Mouse (Mus musculus) ES-Bruce4 (cell line): Measurements from ENCODE around the gene Rbm38. TPM values are rescaled to one million over a fixed set of nuclear protein-coding genes. Genes with fewer than 3 reads are reported as not detected.
A peak's percentile ranks its signal among the peaks of the same experiment; 100 is the strongest.

Experiments used
- H3K27ac ChIP-seq: 2 replicates; pipeline ENCODE4 v1.5.1; 2012; ENCODE audit warnings: low read length, inconsistent platforms; ENCODE audit not compliant: insufficient read depth
- H3K27me3 ChIP-seq: 2 replicates; pipeline ENCODE4 v1.6.1; 2012; ENCODE audit warnings: mild to moderate bottlenecking, low read length, inconsistent platforms; ENCODE audit not compliant: control insufficient read depth, poor library complexity, insufficient read depth, severe bottlenecking
- H3K36me3 ChIP-seq: 2 replicates; pipeline ENCODE4 v1.6.1; 2012; ENCODE audit warnings: inconsistent platforms, mild to moderate bottlenecking, low read length, moderate library complexity; ENCODE audit not compliant: control insufficient read depth, poor library complexity, insufficient read depth, severe bottlenecking
- H3K4me1 ChIP-seq: one replicate; pipeline ENCODE4 v1.8.1; 2011; ENCODE audit warnings: low read length; ENCODE audit not compliant: control insufficient read depth, insufficient read depth
- H3K4me3 ChIP-seq: 2 replicates; pipeline ENCODE4 v1.5.1; 2011; ENCODE audit warnings: low read depth, mild to moderate bottlenecking, low read length
- H3K9ac ChIP-seq: 2 replicates; pipeline ENCODE4 v1.6.1; 2012; ENCODE audit warnings: low read depth, mild to moderate bottlenecking, inconsistent platforms; ENCODE audit not compliant: poor library complexity, severe bottlenecking
- H3K9me3 ChIP-seq: replicated peaks from 2 replicates; pipeline ENCODE4 v1.6.1; 2012; ENCODE audit warnings: mild to moderate bottlenecking, low read length, inconsistent platforms; ENCODE audit not compliant: control insufficient read depth, poor library complexity, insufficient read depth, severe bottlenecking
- CTCF ChIP-seq: IDR thresholded peaks from one replicate; pipeline ENCODE4 v1.8.1; 2011; ENCODE audit warnings: low read depth, low read length
- EP300 ChIP-seq: IDR thresholded peaks from 2 replicates; pipeline ENCODE4 v1.6.1; 2011; ENCODE audit warnings: low read depth, low read length; ENCODE audit not compliant: insufficient read depth
- POLR2A ChIP-seq: IDR thresholded peaks from one replicate; pipeline ENCODE4 v1.8.1; 2011; ENCODE audit warnings: low read length; ENCODE audit not compliant: insufficient read depth
- polyA plus RNA-seq: library from polyadenylated mRNA; stranded (reverse); fragments of >200 nt; gene quantifications from 2 replicates; pipeline ENCODE4 v1.2.4, GENCODE M21; 2011; ENCODE audit warnings: low read depth; ENCODE audit not compliant: missing spikeins, insufficient read depth, insufficient read length

Rbm38 gene
- polyA plus RNA-seq, 1 experiment: 84.9 TPM

DNA sequence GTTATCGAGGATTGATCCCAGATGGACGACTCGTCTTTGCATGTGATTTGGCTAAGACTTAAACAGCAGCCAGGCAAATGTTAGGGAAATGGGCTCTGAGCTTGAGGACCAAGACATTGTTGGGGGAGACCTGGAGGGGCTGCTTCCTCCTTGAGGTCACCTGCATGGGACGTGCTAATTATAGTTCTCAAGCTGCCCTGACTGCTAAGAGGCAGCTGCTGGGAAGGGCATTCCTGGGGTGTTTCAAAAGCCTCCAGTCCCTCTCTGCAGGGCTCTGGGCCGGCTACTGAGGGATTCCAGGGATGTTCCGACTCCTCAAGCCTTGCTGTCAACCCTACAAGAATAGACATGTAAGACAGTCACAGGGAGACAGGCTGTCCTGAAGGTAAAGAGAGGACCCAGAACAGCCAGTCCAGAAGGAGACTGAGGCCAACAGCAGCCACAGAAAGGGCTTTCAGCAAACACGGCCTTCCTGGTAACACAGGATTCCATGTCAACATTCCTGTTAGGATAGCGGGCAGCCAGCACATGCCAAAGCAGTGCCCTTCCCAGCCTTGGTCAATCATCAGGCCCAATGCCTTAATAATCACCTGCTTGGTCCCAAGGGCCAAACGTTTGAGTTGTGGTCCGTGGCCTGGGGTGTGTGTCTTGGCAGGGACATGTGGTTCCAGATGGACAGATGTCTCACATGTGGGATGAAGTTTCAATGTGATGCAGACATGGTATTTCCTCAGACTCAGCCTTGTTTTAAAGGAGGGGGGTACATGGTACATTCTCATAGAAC, 59.7 kb downstream of the Rbm38 start:
- Histone ChIP-seq H3K36me3 (no peaks in the 10 kb centered on the region), H3K9ac (no peak overlapping the region), H3K27me3 (no peaks in the 10 kb centered on the region), H3K27ac (no peak overlapping the region), H3K4me1 (peaks cover 2% of the 10 kb centered on the region), H3K4me3 (no peak overlapping the region; the same call in 1 of the 2 replicates), H3K9me3 (no peaks in the 10 kb centered on the region)
- TF ChIP-seq EP300 (no peak), POLR2A (no peak), CTCF (no peak)

DNA sequence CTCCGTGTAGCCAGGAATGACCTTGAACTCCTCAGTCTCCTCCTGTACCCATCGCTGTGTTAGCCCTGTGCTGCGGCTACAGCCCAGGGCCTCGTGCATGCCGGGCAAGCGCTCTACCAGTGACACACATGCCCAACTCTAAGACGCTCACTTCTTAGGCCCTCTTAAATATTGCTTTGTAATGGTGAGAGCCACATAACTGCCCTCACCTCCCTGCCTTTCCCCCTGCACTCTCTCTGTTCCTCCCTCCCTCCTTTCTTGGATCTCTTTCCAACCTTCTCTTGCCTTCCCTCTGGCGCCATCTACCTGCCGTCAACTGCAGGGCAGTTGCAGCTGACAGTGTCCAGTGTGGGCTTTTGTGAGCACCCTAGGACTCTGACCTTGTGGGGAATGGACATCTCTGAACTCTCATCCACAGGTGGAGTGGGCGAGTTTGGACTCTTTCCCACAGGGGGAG, 60.5 kb downstream of the Rbm38 start:
- peaks cover 2% of the 10 kb centered on the region for H3K4me1 ChIP-seq
- peak overlapping the region; percentile 34 for H3K4me3 ChIP-seq
- TF ChIP-seq CTCF (peak; percentile 95), POLR2A (no peak), EP300 (0 out of 2 replicates have a peak, but pooled peaks have one; percentile 49)
- no peaks in the 10 kb centered on the region for H3K36me3 ChIP-seq
- H3K9ac ChIP-seq: no peak overlapping the region
- H3K27me3 ChIP-seq: no peaks in the 10 kb centered on the region
- no peaks in the 10 kb centered on the region for H3K9me3 ChIP-seq
- H3K27ac ChIP-seq: no peak overlapping the region

DNA sequence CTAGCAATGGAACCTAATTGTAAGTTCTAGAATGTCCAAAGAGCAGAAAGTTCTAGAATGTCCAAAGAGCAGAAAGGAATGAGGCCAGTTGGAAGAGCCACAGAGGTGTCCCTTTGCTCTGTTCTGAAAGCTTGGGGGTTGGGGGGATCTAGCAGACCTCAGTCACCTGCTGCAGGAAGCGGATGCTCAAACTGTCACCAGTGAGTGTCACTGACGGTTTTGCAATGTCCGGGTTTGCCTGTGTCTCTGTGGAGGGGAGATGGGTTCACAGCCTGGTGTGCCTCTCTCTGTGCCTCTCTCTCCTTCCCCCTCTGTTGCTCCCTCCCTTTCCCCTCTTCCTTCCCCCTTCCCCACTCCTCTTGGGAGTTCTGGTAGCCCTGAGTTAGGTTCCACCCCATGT, 62.4 kb downstream of the Rbm38 start:
- no peak overlapping the region for H3K9ac ChIP-seq
- no peaks in the 10 kb centered on the region for H3K9me3 ChIP-seq
- no peaks in the 10 kb centered on the region for H3K27me3 ChIP-seq
- peaks cover 2% of the 10 kb centered on the region for H3K4me1 ChIP-seq
- no peak overlapping the region for H3K27ac ChIP-seq
- TF ChIP-seq EP300 (no peak), CTCF (no peak)
- H3K36me3 ChIP-seq: no peaks in the 10 kb centered on the region
- H3K4me3 ChIP-seq: no peak overlapping the region

DNA sequence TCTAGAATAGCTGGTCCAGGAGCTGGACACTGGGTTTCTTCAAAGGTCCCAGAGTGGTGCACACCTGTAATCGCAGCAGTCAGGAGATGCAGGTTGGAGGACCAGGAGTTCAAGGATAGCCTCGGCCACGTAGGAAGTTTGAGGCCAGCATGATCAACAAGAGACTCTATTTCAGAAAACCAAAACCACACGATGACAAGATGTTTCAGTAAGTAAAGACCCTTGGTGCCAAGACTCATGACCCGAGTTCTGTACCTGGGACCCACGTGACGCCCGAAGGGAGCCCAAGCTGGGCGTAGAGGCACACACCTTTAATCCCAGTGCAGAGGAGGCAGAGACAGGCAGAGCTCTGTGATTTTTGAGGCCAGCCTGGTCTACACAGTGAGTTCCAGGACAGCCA, 62.8 kb downstream of the Rbm38 start:
- Histone ChIP-seq H3K4me1 (peaks cover 2% of the 10 kb centered on the region), H3K4me3 (no peak overlapping the region), H3K27me3 (no peaks in the 10 kb centered on the region), H3K9ac (peak overlapping the region; percentile 42), H3K36me3 (no peaks in the 10 kb centered on the region), H3K27ac (peak overlapping the region; percentile 34), H3K9me3 (no peaks in the 10 kb centered on the region)
- TF ChIP-seq CTCF: no peak
- TF ChIP-seq EP300: no peak
- no peak for TF ChIP-seq POLR2A

DNA sequence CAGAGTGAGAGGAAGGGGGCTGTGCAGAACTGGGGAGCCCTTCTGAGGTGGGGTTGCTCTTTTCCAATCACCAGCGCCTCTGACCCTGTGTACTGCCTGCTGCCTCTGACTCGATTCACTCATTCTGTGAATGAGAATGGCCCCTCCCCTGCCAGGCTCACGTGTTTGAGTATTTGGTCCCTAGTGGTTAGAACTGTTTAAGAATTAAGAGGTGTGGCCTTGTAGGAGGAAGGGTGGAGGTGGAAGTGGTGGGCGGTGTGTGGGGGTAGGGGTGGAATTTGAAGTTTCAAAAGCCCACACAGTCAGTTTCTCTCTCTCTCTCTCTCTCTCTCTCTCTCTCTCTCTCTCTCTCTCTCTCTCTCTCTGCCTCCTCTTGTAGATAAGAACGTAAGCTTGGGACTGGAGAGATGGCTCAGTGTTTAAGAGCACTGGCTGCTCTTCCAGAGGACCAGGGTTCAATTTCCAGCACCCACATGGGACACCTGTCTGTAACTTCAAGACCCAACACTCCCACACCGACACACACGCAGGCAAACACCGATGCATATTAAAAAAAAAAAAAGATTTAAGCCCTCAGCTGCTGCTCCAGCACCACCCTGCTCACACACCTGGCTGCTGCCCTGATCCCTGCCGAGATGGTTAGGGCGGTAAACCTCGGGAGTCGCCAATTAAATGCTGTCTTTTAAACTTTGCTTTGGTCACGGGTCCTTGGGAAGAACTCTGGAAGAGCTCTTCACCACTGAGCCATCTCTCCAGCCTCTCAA, 63.6 kb downstream of the Rbm38 start:
- no peaks in the 10 kb centered on the region for H3K36me3 ChIP-seq
- 0 out of 2 replicates have a peak, but pooled peaks have one; percentile 30 for TF ChIP-seq EP300
- peak; percentile 26 for TF ChIP-seq POLR2A
- TF ChIP-seq CTCF: no peak
- H3K4me1 ChIP-seq: peaks cover 2% of the 10 kb centered on the region
- no peaks in the 10 kb centered on the region for H3K9me3 ChIP-seq
- H3K4me3 ChIP-seq: no peak overlapping the region
- H3K27ac ChIP-seq: peak overlapping the region; percentile 34; the same call in 1 of the 2 replicates
- peak overlapping the region; percentile 42 for H3K9ac ChIP-seq
- H3K27me3 ChIP-seq: no peaks in the 10 kb centered on the region

Other genes starting within 250 kb of the Rbm38 start
- 15.4 and 17.4 TPM in 2 replicates for gene Bmp7, start 80.2 kb upstream of the Rbm38 start, polyA plus RNA-seq
- gene Spo11, start 42.8 kb upstream of the Rbm38 start, polyA plus RNA-seq: 0.54 and 0.56 TPM in 2 replicates
- 117 and 123 TPM in 2 replicates for gene Rae1, start 20.4 kb upstream of the Rbm38 start, polyA plus RNA-seq
- 0.21 TPM in 1 of 2 replicates, not detected in the other for gene Ctcfl, start 99.0 kb downstream of the Rbm38 start, polyA plus RNA-seq
- not detected in 2 replicates for gene Pck1, start 132.6 kb downstream of the Rbm38 start, polyA plus RNA-seq
- gene Zbp1, start 198.4 kb downstream of the Rbm38 start, polyA plus RNA-seq: 3.8 and 6.8 TPM in 2 replicates